Mouse (Mus musculus) cerebellum, adult 2 months (tissue): Measurements from ENCODE around the gene Med31.

Experiments
- CTCF ChIP-seq: fragments of 200-500 bp; IDR thresholded peaks from 2 replicates; pipeline ENCODE4 v1.5.1; 2011; ENCODE audit warnings: low read depth, mild to moderate bottlenecking, control low read depth, low read length, moderate library complexity, borderline replicate concordance; ENCODE audit not compliant: insufficient read depth
- POLR2A ChIP-seq: fragments of 200-500 bp; IDR thresholded peaks from 2 replicates; pipeline ENCODE4 v1.6.1; 2011; ENCODE audit warnings: low read length, control low read depth, borderline replicate concordance; ENCODE audit not compliant: insufficient read depth

DNA sequence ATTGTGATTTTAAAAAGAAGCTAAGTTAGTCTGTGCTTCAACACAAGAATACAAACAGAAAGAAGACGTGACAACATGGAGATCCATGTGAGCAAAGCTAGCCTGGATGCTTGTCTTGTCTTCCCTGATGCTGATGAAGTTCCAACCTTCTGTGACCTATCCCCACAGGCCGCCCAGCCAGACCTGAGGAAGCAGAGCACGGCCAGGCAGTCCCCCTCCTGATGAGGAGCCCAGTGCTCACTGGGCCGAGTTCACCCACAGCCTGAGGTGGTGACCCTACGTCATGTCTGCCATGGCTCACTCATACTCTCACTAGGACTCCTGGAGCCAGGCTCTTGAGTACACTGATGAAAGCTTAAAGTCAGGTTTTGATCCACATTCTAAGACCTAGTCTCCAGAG is 41.9 kb downstream of the Med31 start:
- TF ChIP-seq POLR2A (no peak), CTCF (no peak)
